Mouse (Mus musculus): Measurements from ENCODE around the gene Naa38. TPM values are rescaled to one million over a fixed set of nuclear protein-coding genes. Genes with fewer than 3 reads are reported as not detected.
A peak's percentile ranks its signal among the peaks of the same experiment; 100 is the strongest.

The Naa38 gene
- total RNA-seq, 2 experiments from 2014 or later: 62.4 to 86.0 TPM

- Histone ChIP-seq H3K27ac (peak overlapping the region; percentile 94), H3K4me3 (peak overlapping the region; percentile 86)
- intact Hi-C loops (cut with DNase I): no loop called here
- no peak for DNase-seq
- TF ChIP-seq CTCF (IDR thresholded peaks at IDR 0.05): no peak
These were observed 25.3 kb downstream of the Naa38 start for GRCm38 (mm10) chr11:69420554-69421000.

GRCm38 (mm10) chr11:69421131-69421977 lies 26.1 kb downstream of the Naa38 start:
- no peak for TF ChIP-seq CTCF (IDR thresholded peaks at IDR 0.05)
- no peak overlapping the region for H3K4me3 ChIP-seq
- intact Hi-C loops (cut with DNase I): no loop called here
- no peak for DNase-seq
- H3K27ac ChIP-seq: no peak overlapping the region; the same call in 1 of the 2 replicates

DNA sequence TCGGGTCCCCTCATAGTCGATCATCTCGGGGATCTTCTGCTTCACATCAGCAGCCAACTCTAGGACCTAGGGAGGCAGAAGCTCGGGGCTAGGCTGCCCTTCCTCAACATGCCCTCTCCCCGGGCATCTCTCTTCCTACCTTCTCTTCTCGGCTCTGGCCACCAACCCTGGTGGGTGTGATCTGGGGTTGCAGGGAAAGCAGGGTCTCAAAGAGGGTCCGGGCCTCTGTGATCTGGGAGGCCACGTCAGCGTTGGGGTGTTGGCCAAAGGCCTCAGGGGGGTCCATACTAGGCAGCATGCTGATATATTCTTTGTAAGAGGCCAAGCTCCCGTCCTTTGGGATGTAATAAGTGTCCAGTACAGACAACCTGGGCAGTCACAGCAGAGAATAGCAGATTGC lies 27.6 kb downstream of the Naa38 start:
- Histone ChIP-seq H3K27ac (no peak overlapping the region), H3K4me3 (no peak overlapping the region)
- intact Hi-C loops (cut with DNase I): no loop called here
- no peak for DNase-seq
- TF ChIP-seq CTCF (IDR thresholded peaks at IDR 0.05): no peak

GRCm38 (mm10) chr11:69423885-69424284 lies 28.6 kb downstream of the Naa38 start:
- TF ChIP-seq CTCF (IDR thresholded peaks at IDR 0.05): no peak
- no peak for DNase-seq
- no peak overlapping the region for H3K4me3 ChIP-seq
- no peak overlapping the region for H3K27ac ChIP-seq
- intact Hi-C loops (cut with DNase I): no loop called here

DNA sequence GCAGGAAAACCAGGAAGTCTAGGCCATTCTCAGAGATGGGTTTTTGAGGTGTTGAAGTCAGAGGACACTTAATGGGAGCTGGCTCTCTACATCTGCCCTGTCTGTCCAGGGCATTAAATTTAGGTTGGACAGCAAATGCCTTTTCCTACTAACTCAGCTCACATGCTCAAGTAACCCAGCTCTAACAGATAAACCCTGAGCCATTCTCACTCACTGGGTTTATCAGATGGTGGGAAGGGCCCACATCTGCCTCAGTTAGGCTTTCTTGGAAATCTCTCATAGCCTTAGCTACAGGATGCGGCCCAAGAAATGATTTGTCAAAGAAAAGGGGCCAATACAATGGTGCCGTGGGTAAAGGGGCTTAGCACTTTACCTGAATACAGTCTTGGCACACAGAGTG lies 31.0 kb downstream of the Naa38 start:
- no peak for TF ChIP-seq CTCF (IDR thresholded peaks at IDR 0.05)
- no peak overlapping the region for H3K4me3 ChIP-seq
- H3K27ac ChIP-seq: no peak overlapping the region
- intact Hi-C loops (cut with DNase I): no loop called here
- DNase-seq: no peak

- H3K27ac ChIP-seq: no peak overlapping the region
- H3K4me3 ChIP-seq: no peak overlapping the region
- peak; percentile 66 for DNase-seq
- TF ChIP-seq CTCF (IDR thresholded peaks at IDR 0.05): no peak
- intact Hi-C loops (cut with DNase I): no loop called here
These were observed 33.5 kb downstream of the Naa38 start for GRCm38 (mm10) chr11:69428751-69429150.

DNA sequence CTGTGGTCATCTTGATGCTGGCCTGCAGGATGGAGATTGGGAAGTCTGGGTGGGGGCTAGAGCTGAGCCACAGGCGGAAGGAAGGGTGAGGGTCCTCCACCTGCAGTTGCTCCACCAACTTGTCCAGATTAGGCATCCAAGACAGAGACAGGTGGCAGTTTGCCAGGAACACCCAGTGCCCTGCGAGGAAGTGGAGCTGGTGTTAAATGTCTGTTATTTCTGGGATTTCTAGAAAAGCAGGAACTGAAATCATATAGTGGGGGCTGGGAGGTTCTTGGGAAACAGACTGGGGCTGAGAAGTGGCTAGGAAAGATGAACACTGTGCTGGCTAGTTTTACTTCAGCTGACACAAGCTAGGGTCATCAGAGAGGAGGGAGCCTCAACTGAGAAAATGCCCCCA lies 34.0 kb downstream of the Naa38 start:
- Histone ChIP-seq H3K27ac (no peak overlapping the region), H3K4me3 (no peak overlapping the region)
- intact Hi-C loops (cut with DNase I): no loop called here
- DNase-seq: peak; percentile 60
- TF ChIP-seq CTCF (IDR thresholded peaks at IDR 0.05): no peak

DNA sequence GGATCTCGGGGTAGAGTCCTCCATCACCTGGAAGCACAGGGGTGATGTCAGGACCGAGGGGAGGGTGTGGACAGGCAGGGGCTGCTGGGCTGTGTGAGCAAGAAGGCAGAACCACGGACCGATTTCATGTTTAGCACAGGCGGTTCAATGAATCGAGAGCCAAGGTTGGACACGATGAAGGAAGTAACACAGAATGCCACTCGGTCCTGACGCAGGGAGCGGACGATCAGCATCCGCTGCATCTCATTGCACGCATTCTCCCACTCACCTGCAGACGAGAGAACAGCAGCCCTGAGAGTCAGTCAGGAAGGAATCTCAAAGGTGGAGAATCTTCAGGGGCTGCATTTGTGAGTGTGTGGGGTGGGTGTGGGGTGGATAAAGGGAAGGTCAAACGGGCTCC lies 35.3 kb downstream of the Naa38 start:
- intact Hi-C loops (cut with DNase I): loop anchor here (5.0 kb wide), 1 partner anchor 158 kb away; no protein-coding TSS in a partner anchor
- no peak overlapping the region for H3K27ac ChIP-seq
- no peak for TF ChIP-seq CTCF (IDR thresholded peaks at IDR 0.05)

DNA sequence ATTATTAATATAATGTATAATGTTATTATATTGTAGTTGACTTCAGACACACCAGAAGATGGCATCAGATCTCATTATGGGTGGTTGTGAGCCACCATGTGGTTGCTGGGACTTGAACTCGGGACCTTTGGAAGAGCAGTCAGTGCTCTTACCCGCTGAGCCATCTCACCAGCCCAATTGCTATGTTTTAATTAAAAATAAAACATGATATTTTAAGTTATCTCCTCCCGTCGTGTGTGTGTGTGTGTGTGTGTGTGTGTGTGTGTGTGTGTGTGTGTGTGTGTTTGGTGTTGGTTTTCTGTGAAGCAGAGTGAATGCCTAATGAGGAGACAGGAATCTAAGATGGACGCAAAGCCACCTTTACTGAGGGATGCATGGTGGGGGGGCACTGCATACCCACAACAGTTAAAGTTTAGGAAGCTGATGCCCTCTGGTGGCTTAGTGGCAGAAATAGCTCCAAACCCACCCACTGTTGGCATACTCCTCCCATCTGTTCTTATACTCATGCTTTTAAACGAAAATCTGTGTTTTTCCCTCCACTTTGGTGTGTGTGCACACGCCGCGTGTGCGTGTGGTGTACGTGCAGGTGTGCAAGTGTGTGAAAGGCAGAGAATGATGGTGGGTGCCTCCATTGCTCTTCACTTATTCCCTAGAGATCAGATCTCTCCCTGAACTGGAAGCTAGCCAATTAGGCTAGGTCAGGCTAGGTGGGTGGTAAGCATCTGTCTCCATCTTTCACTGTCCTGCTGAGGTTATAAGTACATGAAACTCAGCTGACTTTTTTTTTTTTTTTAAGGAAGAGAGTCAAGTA lies 36.7 kb downstream of the Naa38 start:
- intact Hi-C loops (cut with DNase I): loop anchor here (1.0 to 5.0 kb wide), 2 partner anchors 31 to 160 kb away; no protein-coding TSS in a partner anchor
- H3K4me3 ChIP-seq: no peak overlapping the region

More for the DNA sequence above, 35.3 kb downstream of the Naa38 start:
- H3K4me3 ChIP-seq: no peak overlapping the region
- no peak for DNase-seq

DNA sequence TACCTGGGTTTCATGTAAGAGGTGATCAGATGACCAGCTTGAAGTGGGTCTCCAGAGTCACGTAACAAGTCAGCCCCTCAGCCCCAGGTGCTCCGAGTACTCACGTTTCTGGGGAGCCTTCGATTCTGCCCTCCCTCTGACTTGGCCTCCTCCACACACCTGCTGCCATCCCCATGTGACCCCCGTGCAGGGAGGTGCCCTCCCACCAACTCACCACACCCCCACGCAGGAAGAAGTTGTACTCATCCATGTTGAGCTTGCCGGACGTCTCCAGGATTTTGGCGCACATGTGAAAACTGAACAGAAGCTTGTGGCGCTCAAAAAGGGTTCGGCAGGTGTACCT lies 37.3 kb downstream of the Naa38 start:
- Histone ChIP-seq H3K4me3 (no peak overlapping the region), H3K27ac (no peak overlapping the region)
- intact Hi-C loops (cut with DNase I): loop anchor here (1.0 to 5.0 kb wide), 2 partner anchors 31 to 160 kb away; no protein-coding TSS in a partner anchor
- no peak for TF ChIP-seq CTCF (IDR thresholded peaks at IDR 0.05)
- DNase-seq: no peak

More for the DNA sequence above, 36.7 kb downstream of the Naa38 start:
- no peak overlapping the region for H3K27ac ChIP-seq
- peak; percentile 79 for TF ChIP-seq CTCF (IDR thresholded peaks at IDR 0.05)
- DNase-seq: peak; percentile 70

DNA sequence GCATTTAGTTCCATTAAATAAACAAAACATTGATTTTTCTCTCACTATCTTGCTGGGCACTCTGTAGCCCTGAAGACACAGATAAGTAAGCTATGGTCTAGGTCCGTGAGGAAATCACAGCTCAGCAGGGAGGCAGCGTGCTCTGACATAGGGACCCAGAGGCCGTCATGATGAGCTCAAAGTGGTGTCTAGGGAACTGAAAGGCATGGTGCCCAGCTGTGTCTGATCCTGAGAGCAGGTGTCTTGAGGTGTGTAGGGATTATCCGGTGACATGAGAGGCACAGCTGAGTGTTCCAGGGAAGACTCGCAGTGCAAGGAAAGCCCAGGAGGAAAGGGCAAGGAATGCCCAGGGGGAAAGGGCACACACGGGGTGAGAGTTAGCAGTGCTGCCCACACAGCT lies 37.9 kb downstream of the Naa38 start:
- intact Hi-C loops (cut with DNase I): loop anchor here (5.0 kb wide), 1 partner anchor 161 kb away; no protein-coding TSS in a partner anchor
- H3K27ac ChIP-seq: no peak overlapping the region
- H3K4me3 ChIP-seq: no peak overlapping the region
- DNase-seq: no peak
- TF ChIP-seq CTCF (IDR thresholded peaks at IDR 0.05): no peak

DNA sequence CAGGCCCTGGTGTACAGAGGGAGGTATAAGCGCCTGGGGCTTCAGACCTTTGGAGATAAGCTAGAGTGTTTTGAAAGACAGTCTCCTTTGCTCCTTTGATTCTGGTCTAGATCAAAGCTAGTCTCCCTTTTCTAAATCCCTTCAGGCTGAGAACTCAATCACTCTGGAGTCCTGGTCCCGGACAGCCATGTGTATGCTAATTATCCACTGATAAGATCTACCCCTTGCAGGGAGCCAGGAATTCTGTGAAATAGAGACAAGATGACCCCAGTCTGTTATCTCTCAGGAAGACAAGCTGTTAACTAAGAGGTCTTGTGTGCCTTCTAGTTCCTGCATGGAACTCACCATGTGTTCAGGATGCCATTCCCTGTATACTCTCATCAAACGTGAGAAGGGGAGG lies 42.0 kb downstream of the Naa38 start:
- Histone ChIP-seq H3K27ac (no peak overlapping the region), H3K4me3 (no peak overlapping the region)
- no peak for TF ChIP-seq CTCF (IDR thresholded peaks at IDR 0.05)
- no peak for DNase-seq
- intact Hi-C loops (cut with DNase I): no loop called here

GRCm38 (mm10) chr11:69443328-69443727 lies 48.0 kb downstream of the Naa38 start:
- intact Hi-C loops (cut with DNase I): loop anchor here (5.0 kb wide), 1 partner anchor 69 kb away; no protein-coding TSS in a partner anchor
- no peak for DNase-seq
- no peak for TF ChIP-seq CTCF (IDR thresholded peaks at IDR 0.05)
- H3K4me3 ChIP-seq: no peak overlapping the region
- H3K27ac ChIP-seq: 0 out of 2 replicates have a peak overlapping the region, but pooled peaks have one; percentile 24

Other genes starting within 250 kb of the Naa38 start
- gene Alox12b, start 238.5 kb upstream of the Naa38 start, total RNA-seq (2021): not detected
- gene Alox8, start 197.6 kb upstream of the Naa38 start, total RNA-seq (2021): not detected
- gene Gucy2e, start 158.5 kb upstream of the Naa38 start, total RNA-seq (2021): not detected
- gene Cntrob, start 71.7 kb upstream of the Naa38 start, total RNA-seq (2021): 1 to 10 TPM; 1.4 to 2.0 TPM
- 10 to 100 TPM; 37.7 to 46.4 TPM for gene Trappc1, start 71.5 kb upstream of the Naa38 start, total RNA-seq (2021)
- gene Kcnab3, start 69.2 kb upstream of the Naa38 start, total RNA-seq (2021): not detected
- not detected for gene Rnf227, start 55.0 kb upstream of the Naa38 start, total RNA-seq (2021)
- gene Chd3, start 26.1 kb upstream of the Naa38 start, total RNA-seq (2021): 1 to 10 TPM; 6.8 to 9.4 TPM
- gene Cyb5d1, start 144 bp downstream of the Naa38 start, total RNA-seq (2021): 10 to 100 TPM; 34.9 to 36.0 TPM
- 1 to 10 TPM; 6.5 to 7.4 TPM for gene Tmem88, start 2.7 kb downstream of the Naa38 start, total RNA-seq (2021)
- 10 to 100 TPM; 23.9 to 24.5 TPM for gene Kdm6b, start 18.2 kb downstream of the Naa38 start, total RNA-seq (2021)
- under 1 TPM; 0.05 to 0.25 TPM for gene Dnah2, start 153.6 kb downstream of the Naa38 start, total RNA-seq (2021)
- gene Efnb3, start 164.7 kb downstream of the Naa38 start, total RNA-seq (2021): under 1 TPM; 0.47 to 0.48 TPM
- gene Wrap53, start 184.8 kb downstream of the Naa38 start, total RNA-seq (2021): 1 to 10 TPM; 3.2 to 3.4 TPM
- gene Trp53, start 184.9 kb downstream of the Naa38 start, total RNA-seq (2021): 10 to 100 TPM; 12.9 to 16.5 TPM
- 100 to 1,000 TPM; 271 to 389 TPM for gene Atp1b2, start 210.5 kb downstream of the Naa38 start, total RNA-seq (2021)
- not detected for gene Shbg, start 222.4 kb downstream of the Naa38 start, total RNA-seq (2021)
- 1 to 10 TPM; 2.6 to 3.2 TPM for gene Sat2, start 226.5 kb downstream of the Naa38 start, total RNA-seq (2021)
- 100 to 1,000 TPM in 1 of 2 experiments, 10 to 100 TPM in 1; 90.6 to 104 TPM for gene Fxr2, start 237.5 kb downstream of the Naa38 start, total RNA-seq (2021)

Data from gastrocnemius, adult 2 months (tissue).